Mouse (Mus musculus) kidney, embryonic 14.5 days (tissue): ENCODE measurements around the gene Btbd17. TPM values are rescaled to one million over a fixed set of nuclear protein-coding genes. Genes with fewer than 3 reads are reported as not detected.

Experiments used
- ATAC-seq: fragments of 200-750 bp; cut with Nextera tagmentation; 2 replicates; pipeline ENCODE4 v1.8.0; 2017; ENCODE audit warnings: moderate number of reproducible peaks, mild to moderate bottlenecking, moderate TSS enrichment, moderate library complexity; ENCODE audit not compliant: low FRiP score, low TSS enrichment
- H3K27ac ChIP-seq: fragments of 300-500 bp; sonication (generic); 2 replicates; pipeline ENCODE4 v1.5.1; 2014; ENCODE audit warnings: low read depth, mild to moderate bottlenecking, low read length, moderate library complexity, mixed read lengths
- H3K27me3 ChIP-seq: fragments of 300-500 bp; sonication (generic); 2 replicates; pipeline ENCODE4 v1.6.1; 2014; ENCODE audit warnings: mild to moderate bottlenecking, low read length; ENCODE audit not compliant: control insufficient read depth, insufficient read depth
- H3K36me3 ChIP-seq: fragments of 300-500 bp; sonication (generic); 2 replicates; pipeline ENCODE4 v1.6.1; 2014; ENCODE audit warnings: low read length, mixed read lengths; ENCODE audit not compliant: control insufficient read depth, insufficient read depth
- H3K4me1 ChIP-seq: fragments of 300-500 bp; sonication (generic); 2 replicates; pipeline ENCODE4 v1.6.1; 2014; ENCODE audit warnings: low read length, mixed read lengths; ENCODE audit not compliant: control insufficient read depth, insufficient read depth
- H3K4me2 ChIP-seq: fragments of 300-500 bp; sonication (generic); replicated peaks from 2 replicates; pipeline ENCODE4 v1.6.1; 2014; ENCODE audit warnings: low read depth, mild to moderate bottlenecking, low read length
- H3K4me3 ChIP-seq: fragments of 300-500 bp; sonication (generic); 2 replicates; pipeline ENCODE4 v1.5.1; 2014; ENCODE audit warnings: mild to moderate bottlenecking, low read length
- H3K9ac ChIP-seq: fragments of 300-500 bp; sonication (generic); 2 replicates; pipeline ENCODE4 v1.6.1; 2014; ENCODE audit warnings: low read depth, mild to moderate bottlenecking, low read length, moderate library complexity
- H3K9me3 ChIP-seq: fragments of 300-500 bp; sonication (generic); 2 replicates; pipeline ENCODE4 v1.6.1; 2016; ENCODE audit warnings: low read length; ENCODE audit not compliant: control insufficient read depth
- WGBS: fragments of 180-500 bp; shearing (Covaris S2); extraction: QIAGEN DNeasy Blood & Tissue Kit; methylation state at CpG from one replicate; pipeline ENCODE4 v1.1.7; 2014; 5-methylcytosine and 5-hydroxymethylcytosine counted together
- polyA plus RNA-seq: library from polyadenylated mRNA; unstranded; fragments of >200 nt; fragmentation: Nextera tagmentation; extraction: Ambion mirVana; gene quantifications from 2 replicates; pipeline ENCODE4 v1.2.1, GENCODE M21; 2014

Btbd17 gene
- polyA plus RNA-seq, 1 experiment from 2014 or later, result 1.6 TPM

DNA sequence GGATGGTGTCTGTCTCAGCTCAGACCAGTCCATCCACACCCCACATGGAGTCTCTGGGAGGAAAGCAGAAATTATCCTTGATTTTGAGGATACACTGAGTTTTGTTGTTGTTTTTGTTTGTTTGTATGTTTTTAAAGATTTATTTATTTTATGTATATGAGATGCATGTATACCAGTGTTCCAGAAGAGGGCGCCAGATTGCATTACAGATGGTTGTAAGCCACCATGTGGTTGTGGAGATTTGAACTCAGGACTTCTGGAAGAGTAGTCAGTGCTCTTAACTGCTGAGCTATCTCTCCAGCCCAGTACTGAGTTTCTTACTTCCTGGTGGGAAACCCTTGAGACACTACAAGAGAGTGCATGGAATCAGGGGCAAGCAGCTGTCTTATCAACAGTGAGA, 13.6 kb upstream of the Btbd17 start:
- H3K4me1 ChIP-seq, result peaks cover 8% of the 10 kb centered on the region
- no peak overlapping the region for H3K4me2 ChIP-seq
- no peak overlapping the region for H3K9ac ChIP-seq
- no peaks in the 10 kb centered on the region for H3K9me3 ChIP-seq
- no peak overlapping the region for H3K4me3 ChIP-seq
- no peaks in the 10 kb centered on the region for H3K27me3 ChIP-seq
- no peak for ATAC-seq
- WGBS, result 76% methylated on average over 1 of the region's 1 CpGs
- H3K27ac ChIP-seq, result no peak overlapping the region
- no peaks in the 10 kb centered on the region for H3K36me3 ChIP-seq

DNA sequence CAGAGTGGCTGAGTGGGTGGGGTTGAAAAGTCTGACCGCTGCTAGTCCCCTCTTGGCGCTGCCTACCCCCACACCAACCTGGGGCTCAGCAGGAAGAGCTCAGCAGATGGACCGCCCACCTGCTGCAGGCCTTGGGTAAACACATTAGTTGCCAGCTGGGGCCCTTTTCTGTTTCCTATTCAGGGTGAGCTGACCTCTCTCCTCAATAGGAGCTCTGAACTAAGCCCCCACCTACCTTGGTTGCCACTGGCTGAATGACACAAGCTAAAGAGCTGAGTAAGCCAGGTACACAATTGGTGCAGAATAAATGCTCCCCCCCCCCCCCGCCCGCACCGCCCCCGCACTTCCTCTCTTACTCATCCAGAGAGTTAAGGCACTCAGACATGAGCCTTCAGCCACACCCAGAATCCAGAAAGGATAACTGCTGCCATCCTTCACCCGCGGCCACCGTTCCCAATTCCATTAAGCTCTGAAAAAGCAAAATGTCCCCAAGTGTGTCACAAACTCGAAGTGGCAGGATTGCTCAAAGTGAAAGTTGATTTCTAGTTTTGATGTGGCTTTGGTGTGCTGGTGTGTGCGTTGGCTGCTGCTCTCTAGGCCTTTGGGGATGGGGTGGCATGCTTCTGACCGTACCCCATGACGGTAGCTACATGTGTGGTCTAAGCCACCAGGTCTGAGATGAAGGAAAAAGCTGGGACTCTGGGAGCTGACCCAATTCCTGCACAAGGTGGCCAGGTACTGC, 12.1 kb upstream of the Btbd17 start:
- no peak overlapping the region for H3K4me2 ChIP-seq
- H3K4me3 ChIP-seq, result no peak overlapping the region
- H3K36me3 ChIP-seq, result no peaks in the 10 kb centered on the region
- no peaks in the 10 kb centered on the region for H3K27me3 ChIP-seq
- peaks cover 13% of the 10 kb centered on the region for H3K4me1 ChIP-seq
- no peak overlapping the region; the same call in 1 of the 2 replicates for H3K27ac ChIP-seq
- no peak for ATAC-seq
- 35% methylated on average over 13 of the region's 14 CpGs for WGBS
- no peaks in the 10 kb centered on the region for H3K9me3 ChIP-seq
- H3K9ac ChIP-seq, result no peak overlapping the region

DNA sequence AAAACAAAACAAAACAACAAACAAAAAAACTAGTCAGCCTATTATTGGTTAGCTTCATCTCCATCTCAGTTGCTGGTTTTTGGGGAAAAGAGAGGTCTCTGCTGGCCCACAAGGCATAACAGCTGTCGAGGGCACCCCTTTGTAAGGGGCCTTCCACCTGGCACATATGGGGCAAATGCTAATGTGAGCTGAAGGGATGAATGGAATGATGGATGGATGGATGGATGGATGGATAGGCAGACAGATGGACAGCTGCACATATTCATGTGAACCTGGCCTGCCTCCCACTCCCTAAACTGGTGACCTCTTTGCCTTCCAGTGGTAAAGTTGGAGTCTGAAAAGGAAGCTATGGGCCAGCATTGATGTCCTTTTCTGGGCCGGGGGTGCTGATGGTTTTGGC, 11.3 kb upstream of the Btbd17 start:
- 61% methylated on average over 2 of the region's 2 CpGs for WGBS
- H3K4me2 ChIP-seq, result no peak overlapping the region
- ATAC-seq, result no peak

DNA sequence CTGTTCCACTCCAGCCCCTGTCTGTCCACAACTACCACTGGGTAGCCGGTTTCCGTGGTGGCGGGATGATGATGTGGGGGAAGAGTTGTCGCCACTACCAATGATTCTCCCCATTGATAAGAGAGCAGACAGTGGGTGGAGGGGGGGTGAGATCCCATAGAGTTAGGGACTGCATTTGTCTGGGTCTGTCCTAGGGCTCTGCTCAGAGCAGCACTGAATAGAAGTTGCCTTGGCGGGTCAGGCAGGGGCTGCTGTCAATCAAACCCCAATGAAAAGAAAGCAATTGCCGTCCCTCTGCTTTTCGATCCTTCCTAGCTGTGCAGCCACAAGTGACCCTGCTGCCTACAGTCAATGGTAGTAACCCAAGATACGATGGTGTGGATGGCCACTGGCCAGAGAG, 8.2 kb upstream of the Btbd17 start:
- Histone ChIP-seq H3K4me3 (no peak overlapping the region), H3K4me2 (no peak overlapping the region), H3K27ac (no peak overlapping the region), H3K9ac (no peak overlapping the region), H3K36me3 (no peaks in the 10 kb centered on the region), H3K27me3 (no peaks in the 10 kb centered on the region), H3K9me3 (no peaks in the 10 kb centered on the region), H3K4me1 (peaks cover 16% of the 10 kb centered on the region)
- WGBS, result 69% methylated on average over 8 of the region's 8 CpGs
- no peak for ATAC-seq

More for the DNA sequence above, 11.3 kb upstream of the Btbd17 start:
- Histone ChIP-seq H3K4me3 (no peak overlapping the region), H3K9me3 (no peaks in the 10 kb centered on the region), H3K27ac (no peak overlapping the region), H3K4me1 (peaks cover 16% of the 10 kb centered on the region), H3K9ac (no peak overlapping the region), H3K36me3 (no peaks in the 10 kb centered on the region), H3K27me3 (no peaks in the 10 kb centered on the region)

DNA sequence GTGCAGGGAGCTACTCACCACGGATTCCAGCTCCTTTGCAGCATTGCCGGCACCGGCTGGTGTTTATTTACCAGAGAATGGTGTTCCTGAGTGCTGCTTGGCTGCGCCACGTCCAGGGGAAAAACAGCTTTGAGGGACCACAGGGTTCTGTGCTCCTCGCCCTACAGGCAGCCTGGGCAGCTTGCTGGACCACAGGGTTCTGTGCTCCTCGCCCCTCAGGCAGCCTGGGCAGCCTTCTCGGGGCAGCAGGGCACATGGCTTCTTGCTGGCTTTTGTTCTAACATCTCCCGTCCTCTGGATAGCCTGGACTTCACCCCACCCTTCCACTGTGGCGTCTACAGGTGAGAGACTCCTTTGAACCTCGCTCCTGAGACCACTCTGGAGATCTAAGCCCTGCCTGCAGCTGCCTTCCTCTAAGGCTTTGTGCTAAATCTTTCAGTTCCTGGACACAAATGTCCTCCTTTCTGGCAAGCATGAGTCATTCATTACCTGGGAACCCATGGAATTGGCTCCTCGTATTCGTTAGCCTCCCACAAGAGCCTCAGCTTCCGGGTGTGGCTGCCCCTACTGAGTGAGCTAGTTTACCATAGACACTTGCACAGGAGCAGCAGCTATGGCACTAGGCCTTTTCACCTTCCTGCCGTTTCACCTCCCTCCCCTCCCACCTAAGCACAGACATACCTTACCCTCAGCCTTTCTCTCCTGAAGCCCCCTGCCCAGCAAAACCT, 7.0 kb upstream of the Btbd17 start:
- H3K4me3 ChIP-seq, result no peak overlapping the region
- no peaks in the 10 kb centered on the region for H3K9me3 ChIP-seq
- ATAC-seq, result no peak
- 58% methylated on average over 15 of the region's 15 CpGs for WGBS
- peaks cover 12% of the 10 kb centered on the region for H3K4me1 ChIP-seq
- no peak overlapping the region; the same call in 1 of the 2 replicates for H3K27ac ChIP-seq
- no peak overlapping the region; the same call in 1 of the 2 replicates for H3K9ac ChIP-seq
- H3K27me3 ChIP-seq, result no peaks in the 10 kb centered on the region
- no peak overlapping the region for H3K4me2 ChIP-seq
- H3K36me3 ChIP-seq, result no peaks in the 10 kb centered on the region

DNA sequence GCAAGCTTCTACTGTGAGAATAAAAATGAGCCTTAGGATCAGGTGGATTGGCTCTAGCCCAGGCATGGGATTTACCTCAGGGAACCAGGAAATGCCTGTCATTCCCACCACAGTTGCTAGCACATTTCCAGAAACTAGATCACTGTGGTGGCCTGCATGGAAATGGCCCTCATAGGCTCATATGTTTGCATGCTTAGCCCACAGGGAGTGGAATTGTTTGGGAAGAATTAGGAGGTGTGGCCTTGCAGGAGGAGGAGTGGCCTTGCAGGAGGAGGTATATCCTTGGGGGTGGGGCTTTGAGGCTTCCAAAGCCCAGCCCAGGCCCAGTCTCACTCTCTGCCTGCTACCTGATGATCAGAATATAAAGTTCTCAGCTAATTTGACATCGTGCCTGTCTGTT, 6.2 kb upstream of the Btbd17 start:
- H3K9ac ChIP-seq, result no peak overlapping the region
- no peak overlapping the region for H3K4me2 ChIP-seq
- H3K9me3 ChIP-seq, result no peaks in the 10 kb centered on the region
- no peak overlapping the region for H3K4me3 ChIP-seq
- no peak for ATAC-seq
- no peak overlapping the region for H3K27ac ChIP-seq
- WGBS, result 96% methylated on average over 1 of the region's 1 CpGs
- peaks cover 8% of the 10 kb centered on the region; the same call in 1 of the 2 replicates for H3K4me1 ChIP-seq
- H3K27me3 ChIP-seq, result no peaks in the 10 kb centered on the region
- H3K36me3 ChIP-seq, result no peaks in the 10 kb centered on the region

DNA sequence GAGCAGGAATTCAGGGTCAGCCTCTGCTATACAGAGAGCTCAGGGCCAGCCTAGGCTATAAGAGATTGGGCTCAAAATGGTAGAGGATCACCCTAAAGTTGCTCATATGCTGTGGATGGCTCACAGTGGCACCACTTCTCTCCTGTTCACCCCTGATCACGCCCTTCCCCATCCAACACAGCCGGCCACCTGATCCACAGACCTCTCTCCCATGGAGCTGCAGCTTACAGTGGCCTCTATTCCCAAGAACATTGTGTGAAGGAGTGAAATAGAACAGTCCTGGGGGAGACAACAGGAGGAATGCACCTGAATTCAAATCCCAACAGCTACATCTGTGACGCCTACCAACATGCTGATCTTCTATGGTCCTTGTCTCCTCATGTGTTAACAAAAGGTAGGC, 2.9 kb upstream of the Btbd17 start, which contains the start of gene Gpr142:
Gene Gpr142, plus strand, starts transcription at position 301 of the 400 bp plus-strand sequence.
- Histone ChIP-seq H3K36me3 (no peaks in the 10 kb centered on the region), H3K9ac (no peak within 1 kb of the TSS), H3K27me3 (peaks cover 5% of the 10 kb centered on the region; the same call in 1 of the 2 replicates), H3K4me1 (peaks cover 26% of the 10 kb centered on the region), H3K9me3 (no peaks in the 10 kb centered on the region), H3K27ac (no peak within 1 kb of the TSS), H3K4me2 (no peak within 1 kb of the TSS), H3K4me3 (no peak within 1 kb of the TSS)
- WGBS, result 96% methylated on average over 3 of the region's 3 CpGs
- no peak for ATAC-seq

DNA sequence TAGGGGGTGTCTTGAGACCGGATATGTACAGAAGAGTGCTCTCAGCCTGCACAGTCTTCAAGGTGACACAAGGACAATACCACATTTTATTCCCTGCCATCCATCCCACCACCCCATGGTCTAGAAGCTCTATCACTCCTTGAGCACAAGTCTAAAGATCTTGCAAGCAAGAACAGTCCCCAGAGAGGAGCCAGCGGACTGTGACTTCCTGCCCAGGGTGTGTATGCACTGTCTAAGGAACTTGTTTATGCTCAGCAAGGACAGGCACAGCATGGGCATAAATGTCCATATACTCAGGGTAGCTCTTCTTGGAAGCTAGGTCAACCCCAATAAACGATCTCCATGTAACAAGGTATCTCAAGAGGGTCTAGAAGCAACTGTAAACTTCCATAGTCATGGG, 2.2 kb upstream of the Btbd17 start:
- ATAC-seq, result no peak
- 85% methylated on average over 3 of the region's 3 CpGs for WGBS
- Histone ChIP-seq H3K9me3 (no peaks in the 10 kb centered on the region), H3K27ac (no peak overlapping the region), H3K4me3 (no peak overlapping the region), H3K27me3 (peaks cover 10% of the 10 kb centered on the region), H3K4me1 (peaks cover 22% of the 10 kb centered on the region), H3K9ac (no peak overlapping the region), H3K4me2 (no peak overlapping the region), H3K36me3 (no peaks in the 10 kb centered on the region)

DNA sequence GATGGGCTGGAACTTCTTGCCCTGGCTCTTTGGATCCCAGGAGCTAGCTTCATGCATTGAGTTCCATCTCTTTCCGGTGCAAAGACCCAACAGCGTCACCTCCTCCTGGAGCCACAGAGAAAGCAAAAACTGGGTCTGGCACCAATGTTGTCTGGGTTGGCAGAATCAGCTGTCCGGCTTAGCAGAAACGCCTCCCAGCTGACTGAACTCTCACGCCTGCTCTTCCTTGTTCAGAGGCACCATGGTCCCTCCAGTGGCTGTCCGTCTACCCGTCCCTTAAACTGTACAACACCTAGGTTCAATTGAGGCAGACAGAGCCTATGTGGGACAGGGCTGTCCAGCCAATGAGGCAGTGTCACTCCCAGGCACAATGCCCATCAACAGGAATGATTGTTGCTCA, 1.4 kb upstream of the Btbd17 start:
- Histone ChIP-seq H3K27me3 (peaks cover 18% of the 10 kb centered on the region), H3K9ac (no peak overlapping the region), H3K4me1 (peaks cover 21% of the 10 kb centered on the region), H3K4me3 (no peak overlapping the region), H3K27ac (no peak overlapping the region), H3K36me3 (no peaks in the 10 kb centered on the region), H3K4me2 (no peak overlapping the region), H3K9me3 (no peaks in the 10 kb centered on the region)
- no peak for ATAC-seq
- WGBS, result 88% methylated on average over 7 of the region's 7 CpGs
